ENCODE assay signal across 7 mouse cellular contexts in genomic region chr5:73344310-73344709, GRCm38 (mm10). TPM values are rescaled to one million over a fixed set of nuclear protein-coding genes. Genes with fewer than 3 reads are reported as not detected.
DNase-seq lines count a peak whose midpoint lies in the region; ATAC-seq lines count a peak whose summit lies in the region.

No protein-coding gene starts in this region.

- peak; percentile 3 for DNase-seq in thymus, postnatal 25 days
- no peak for DNase-seq in thymus, postnatal 10 days (ENCODE audit: low spot score in 2 of 2)
- DNase-seq in brain, embryonic 18.5 days (ENCODE audit: low read depth, low spot score) = peak; percentile 10
- DNase-seq in midbrain, embryonic 14.5 days = peak; percentile 68
- no peak for DNase-seq in testis, postnatal 14 days (ENCODE audit: low spot score)

- H3K36me3 ChIP-seq in intestine, embryonic 16.5 days (ENCODE audit: control insufficient read depth, insufficient read depth, low read length) = no peaks in the 10 kb centered on the region
- H3K36me3 ChIP-seq in midbrain, embryonic 14.5 days (ENCODE audit: control insufficient read depth, insufficient read depth, low read length) = no peaks in the 10 kb centered on the region

- WGBS in intestine, embryonic 16.5 days = 46% methylated on average over 10 of the region's 10 CpGs
- 13% methylated on average over 10 of the region's 10 CpGs for WGBS in midbrain, embryonic 14.5 days

- H3K4me1 ChIP-seq in intestine, embryonic 16.5 days (ENCODE audit: control insufficient read depth, insufficient read depth, low read length) = peaks cover 4% of the 10 kb centered on the region; the same call in 1 of the 2 replicates
- H3K4me1 ChIP-seq in midbrain, embryonic 14.5 days (ENCODE audit: control insufficient read depth, insufficient read depth, low read length) = peaks cover 6% of the 10 kb centered on the region; the same call in 1 of the 2 replicates

- peak; percentile 67 for ATAC-seq in intestine, embryonic 16.5 days
- ATAC-seq in midbrain, embryonic 14.5 days (ENCODE audit: low FRiP score, low TSS enrichment) = peak; percentile 53; the same call in 1 of the 2 replicates
- ATAC-seq in cerebellum, adult (ENCODE audit: insufficient number of reproducible peaks, low FRiP score, low TSS enrichment) = no peak

- H3K4me3 ChIP-seq in intestine, embryonic 16.5 days (ENCODE audit: low read length) = no peak overlapping the region
- no peak overlapping the region for H3K4me3 ChIP-seq in midbrain, embryonic 14.5 days (replicated peaks; ENCODE audit: low read depth, low read length)

- no peaks in the 10 kb centered on the region for H3K27me3 ChIP-seq in intestine, embryonic 16.5 days (replicated peaks; ENCODE audit: control insufficient read depth, insufficient read depth, low read length)
- no peaks in the 10 kb centered on the region for H3K27me3 ChIP-seq in midbrain, embryonic 14.5 days (ENCODE audit: control insufficient read depth, insufficient read depth, low read length)

- H3K27ac ChIP-seq in intestine, embryonic 16.5 days (ENCODE audit: low read length) = no peak overlapping the region
- H3K27ac ChIP-seq in midbrain, embryonic 14.5 days (replicated peaks; ENCODE audit: low read depth, low read length) = no peak overlapping the region

- H3K9me3 ChIP-seq in intestine, embryonic 16.5 days (ENCODE audit: control insufficient read depth, low read length) = no peaks in the 10 kb centered on the region
- no peaks in the 10 kb centered on the region for H3K9me3 ChIP-seq in midbrain, embryonic 14.5 days (ENCODE audit: control insufficient read depth, low read length)

- no peak overlapping the region for H3K4me2 ChIP-seq in intestine, embryonic 16.5 days (ENCODE audit: low read depth, low read length)
- no peak overlapping the region for H3K4me2 ChIP-seq in midbrain, embryonic 14.5 days (ENCODE audit: low read length)

- H3K9ac ChIP-seq in intestine, embryonic 16.5 days (ENCODE audit: low read depth, low read length) = no peak overlapping the region
- no peak overlapping the region for H3K9ac ChIP-seq in midbrain, embryonic 14.5 days (replicated peaks; ENCODE audit: low read length)

RNA-seq across cellular contexts. Expression of gene Ociad2, which starts 3.5 kb away (rescaled TPM):
- 273 and 289 TPM in 2 replicates for polyA plus RNA-seq in intestine, embryonic 16.5 days (2015; fragmentation: Nextera tagmentation; extraction: Ambion mirVana)
- 18.3 and 19.4 TPM in 2 replicates for polyA plus RNA-seq in midbrain, embryonic 14.5 days (2014; fragmentation: Nextera tagmentation; extraction: Ambion mirVana)

RNA-seq across cellular contexts. Expression of gene Ociad1, which starts 51.7 kb away (rescaled TPM):
- 250 and 270 TPM in 2 replicates for polyA plus RNA-seq in intestine, embryonic 16.5 days (2015; fragmentation: Nextera tagmentation; extraction: Ambion mirVana)
- polyA plus RNA-seq in midbrain, embryonic 14.5 days (2014; fragmentation: Nextera tagmentation; extraction: Ambion mirVana) = 207 and 269 TPM in 2 replicates

Comparison
In these comparisons a context has a peak if more than half of its experiments do, and no peak if none do; other contexts are left out.
1. DNase-seq: peak in thymus, postnatal 25 days (single experiment), brain, embryonic 18.5 days (single experiment) and midbrain, embryonic 14.5 days (single experiment); none in thymus, postnatal 10 days (0 of 2) and testis, postnatal 14 days (single experiment).
2. RNA of gene Ociad2, which starts 3.5 kb away (polyA plus RNA-seq): 273 to 289 TPM in intestine, embryonic 16.5 days; 18.3 to 19.4 TPM in midbrain, embryonic 14.5 days; every median in the first group is over 10 times any median in the second.